Mouse (Mus musculus): ENCODE data around the gene Fbxo6. TPM values are rescaled to one million over a fixed set of nuclear protein-coding genes. Genes with fewer than 3 reads are reported as not detected.

Gene Fbxo6
- polyA plus RNA-seq, 1 experiment: 18.1 TPM

DNA sequence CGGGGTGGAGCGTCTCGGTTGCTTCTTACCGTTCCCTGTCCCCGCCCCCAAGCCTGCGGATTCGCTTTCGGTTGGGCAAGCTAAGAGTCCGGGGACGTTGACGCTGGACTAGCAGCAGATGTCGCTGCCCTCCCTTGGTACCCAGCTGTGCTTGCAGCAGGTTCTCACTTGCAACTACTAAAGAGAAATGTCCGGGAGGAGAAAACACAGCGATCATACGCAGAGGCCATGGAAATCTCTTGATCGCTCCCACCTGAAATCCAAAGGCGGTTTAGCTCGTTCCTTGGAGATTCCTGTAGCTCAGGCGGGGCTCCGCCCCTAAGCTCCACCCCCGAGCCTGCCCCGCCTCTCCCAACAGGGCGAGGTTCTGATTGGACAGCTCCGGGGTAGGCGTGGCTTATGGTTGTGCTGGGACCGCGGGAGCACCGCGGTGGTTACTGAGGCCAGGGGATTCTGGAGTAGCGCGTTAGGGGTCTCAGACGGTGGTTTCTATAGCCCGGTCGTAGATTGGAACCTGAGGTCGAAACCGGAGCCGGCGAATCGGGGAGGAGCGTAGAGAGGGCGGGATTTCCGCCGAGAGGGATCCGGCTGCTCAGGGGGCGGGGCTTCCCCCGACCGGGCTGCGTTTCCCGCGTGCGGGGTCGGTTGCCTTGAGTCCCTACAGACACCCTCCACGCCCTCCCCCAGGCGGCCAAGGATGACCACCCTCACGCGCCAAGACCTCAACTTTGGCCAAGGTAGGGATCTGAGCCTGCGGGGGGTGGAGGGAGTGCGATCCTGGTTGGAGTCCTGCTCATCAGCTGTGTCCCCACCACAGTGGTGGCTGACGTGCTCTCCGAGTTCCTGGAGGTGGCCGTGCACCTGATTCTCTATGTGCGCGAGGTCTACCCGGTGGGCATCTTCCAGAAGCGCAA, 11.6 kb downstream of the Fbxo6 start:
- peak; percentile 96 for DNase-seq (ENCODE audit: low read depth)
- TF ChIP-seq CTCF (IDR thresholded peaks at IDR 0.05; ENCODE audit: borderline replicate concordance, extremely low read depth, insufficient read depth, insufficient read length) (peak; percentile 65), POLR2A (IDR thresholded peaks at IDR 0.05; ENCODE audit: borderline replicate concordance, extremely low read depth, insufficient read depth, insufficient read length, poor library complexity, severe bottlenecking) (peak; percentile 51; the same call in 1 of the 2 replicates)

DNA sequence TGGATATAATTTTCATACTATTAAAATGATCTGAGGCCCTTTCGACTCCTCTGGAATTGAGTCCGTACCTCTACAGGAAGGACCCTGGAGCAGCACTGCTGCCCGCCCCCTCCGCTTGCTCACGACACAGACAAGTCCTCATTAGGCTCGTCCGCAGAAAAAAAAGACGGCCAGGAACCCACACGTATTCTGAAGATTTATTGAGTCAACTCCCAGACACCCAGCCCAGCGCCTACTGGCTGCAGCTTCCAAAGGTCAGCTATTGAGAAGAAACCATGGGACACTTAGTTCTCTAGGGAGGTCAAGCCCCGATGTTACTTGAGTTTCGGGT, 12.2 kb downstream of the Fbxo6 start:
- no peak for TF ChIP-seq CTCF (IDR thresholded peaks at IDR 0.05; ENCODE audit: borderline replicate concordance, extremely low read depth, insufficient read depth, insufficient read length)
- no peak for TF ChIP-seq POLR2A (IDR thresholded peaks at IDR 0.05; ENCODE audit: borderline replicate concordance, extremely low read depth, insufficient read depth, insufficient read length, poor library complexity, severe bottlenecking)
- no peak for DNase-seq (ENCODE audit: low read depth)

- TF ChIP-seq POLR2A (IDR thresholded peaks at IDR 0.05; ENCODE audit: borderline replicate concordance, extremely low read depth, insufficient read depth, insufficient read length, poor library complexity, severe bottlenecking) (no peak), CTCF (IDR thresholded peaks at IDR 0.05; ENCODE audit: borderline replicate concordance, extremely low read depth, insufficient read depth, insufficient read length) (no peak)
- DNase-seq (ENCODE audit: low read depth): no peak
Measured at GRCm38 (mm10) chr4:148137503-148137902, 14.4 kb downstream of the Fbxo6 start.

- DNase-seq (ENCODE audit: low read depth): no peak
- TF ChIP-seq POLR2A (IDR thresholded peaks at IDR 0.05; ENCODE audit: borderline replicate concordance, extremely low read depth, insufficient read depth, insufficient read length, poor library complexity, severe bottlenecking): no peak
- TF ChIP-seq CTCF (IDR thresholded peaks at IDR 0.05; ENCODE audit: borderline replicate concordance, extremely low read depth, insufficient read depth, insufficient read length): no peak
Measured at GRCm38 (mm10) chr4:148134988-148135387, 17.0 kb downstream of the Fbxo6 start.

GRCm38 (mm10) chr4:148131497-148132081, 20.4 kb downstream of the Fbxo6 start:
- DNase-seq (ENCODE audit: low read depth): peak; percentile 78
- no peak for TF ChIP-seq POLR2A (IDR thresholded peaks at IDR 0.05; ENCODE audit: borderline replicate concordance, extremely low read depth, insufficient read depth, insufficient read length, poor library complexity, severe bottlenecking)
- no peak for TF ChIP-seq CTCF (IDR thresholded peaks at IDR 0.05; ENCODE audit: borderline replicate concordance, extremely low read depth, insufficient read depth, insufficient read length)

- TF ChIP-seq CTCF (IDR thresholded peaks at IDR 0.05; ENCODE audit: borderline replicate concordance, extremely low read depth, insufficient read depth, insufficient read length) (no peak), POLR2A (IDR thresholded peaks at IDR 0.05; ENCODE audit: borderline replicate concordance, extremely low read depth, insufficient read depth, insufficient read length, poor library complexity, severe bottlenecking) (peak; percentile 90)
- DNase-seq (ENCODE audit: low read depth): peak; percentile 93
Measured at GRCm38 (mm10) chr4:148130561-148131413, 21.2 kb downstream of the Fbxo6 start, which contains the start of gene Draxin. Gene Draxin (minus strand): TSS chr4:148130698.

DNA sequence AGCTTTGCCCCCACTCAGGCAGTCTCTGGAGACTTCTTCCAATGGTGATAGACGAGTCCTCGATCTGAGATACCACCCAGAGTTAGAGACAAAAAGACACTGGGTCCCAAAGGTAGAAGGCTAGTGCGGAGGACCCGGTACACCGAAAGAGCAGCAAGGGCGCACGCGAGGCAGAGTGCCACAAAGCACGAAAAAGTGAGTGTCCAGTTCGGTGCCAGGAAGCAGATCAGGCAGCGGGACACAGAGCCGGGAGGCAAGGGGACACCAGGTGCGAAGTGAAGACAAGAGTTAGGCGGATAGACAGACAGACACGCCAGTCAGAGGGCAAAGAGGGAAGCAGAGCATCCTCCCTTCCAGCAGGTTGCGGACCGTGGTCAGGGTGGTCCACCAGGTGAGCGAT, 21.8 kb downstream of the Fbxo6 start, which contains the start of gene Mad2l2:
Gene Mad2l2, plus strand, starts transcription at position 252 of the 400 bp plus-strand sequence.
- no peak for TF ChIP-seq CTCF (IDR thresholded peaks at IDR 0.05; ENCODE audit: borderline replicate concordance, extremely low read depth, insufficient read depth, insufficient read length)
- TF ChIP-seq POLR2A (IDR thresholded peaks at IDR 0.05; ENCODE audit: borderline replicate concordance, extremely low read depth, insufficient read depth, insufficient read length, poor library complexity, severe bottlenecking): no peak
- DNase-seq (ENCODE audit: low read depth): no peak

DNA sequence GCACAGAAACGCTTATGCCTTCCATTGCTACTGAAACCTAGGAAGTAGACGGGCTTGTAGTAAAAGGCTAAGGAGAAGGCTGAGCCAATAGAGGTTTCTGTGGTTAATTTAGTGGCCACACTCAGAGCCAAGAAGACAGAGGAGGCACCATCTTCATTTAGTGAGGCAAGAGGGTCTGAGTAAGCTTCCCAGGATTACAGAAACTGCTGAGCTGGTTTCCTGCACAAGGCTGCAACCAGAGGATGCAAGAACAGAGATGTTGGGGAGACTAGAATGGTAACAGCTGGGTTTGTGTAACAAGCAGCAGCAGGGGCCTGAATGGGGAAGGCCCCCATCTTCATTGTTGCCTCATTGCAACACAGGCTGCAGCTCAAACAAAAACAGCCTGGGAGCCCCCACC, 23.3 kb downstream of the Fbxo6 start:
- no peak for DNase-seq (ENCODE audit: low read depth)
- TF ChIP-seq CTCF (IDR thresholded peaks at IDR 0.05; ENCODE audit: borderline replicate concordance, extremely low read depth, insufficient read depth, insufficient read length) (no peak), POLR2A (IDR thresholded peaks at IDR 0.05; ENCODE audit: borderline replicate concordance, extremely low read depth, insufficient read depth, insufficient read length, poor library complexity, severe bottlenecking) (no peak)

GRCm38 (mm10) chr4:148128241-148128640, 23.7 kb downstream of the Fbxo6 start:
- no peak for DNase-seq (ENCODE audit: low read depth)
- TF ChIP-seq CTCF (IDR thresholded peaks at IDR 0.05; ENCODE audit: borderline replicate concordance, extremely low read depth, insufficient read depth, insufficient read length): no peak
- no peak for TF ChIP-seq POLR2A (IDR thresholded peaks at IDR 0.05; ENCODE audit: borderline replicate concordance, extremely low read depth, insufficient read depth, insufficient read length, poor library complexity, severe bottlenecking)

DNA sequence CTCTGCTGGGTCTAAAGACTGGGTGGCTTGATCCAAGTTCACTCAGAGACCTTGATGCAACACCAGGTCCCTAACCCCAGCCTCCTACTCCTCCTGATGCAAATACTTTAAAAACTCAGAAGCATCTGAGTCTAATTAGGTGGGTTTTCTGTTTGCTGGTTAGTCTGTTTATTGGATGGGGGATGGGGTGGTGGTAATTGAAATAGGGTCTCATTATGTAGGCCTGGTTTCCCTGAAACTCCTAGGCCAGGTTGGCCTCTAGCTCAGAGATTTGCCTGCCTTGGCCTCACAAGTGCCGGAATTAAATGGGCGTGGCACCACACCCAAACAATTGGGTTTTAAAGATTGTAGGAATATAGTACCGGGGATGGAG, 29.3 kb downstream of the Fbxo6 start:
- DNase-seq (ENCODE audit: low read depth): no peak
- TF ChIP-seq POLR2A (IDR thresholded peaks at IDR 0.05; ENCODE audit: borderline replicate concordance, extremely low read depth, insufficient read depth, insufficient read length, poor library complexity, severe bottlenecking) (no peak), CTCF (IDR thresholded peaks at IDR 0.05; ENCODE audit: borderline replicate concordance, extremely low read depth, insufficient read depth, insufficient read length) (no peak)

Data from brain, embryonic 14.5 days (tissue).